In genomic region chr14:22049282-22049681, GRCm38 (mm10) we compare ENCODE assay signal across 21 mouse cellular contexts. TPM values are rescaled to one million over a fixed set of nuclear protein-coding genes. Genes with fewer than 3 reads are reported as not detected.
A peak's percentile ranks its signal among the peaks of the same experiment; 100 is the strongest.
DNase-seq lines count a peak whose midpoint lies in the region; ATAC-seq lines count a peak whose summit lies in the region.
"Had no signal": no experiment of that assay in that cellular context is flagged by ENCODE, and none has a peak within 500 bp of the region (broad histone marks: within the 10 kb centered on the region; RNA-seq: fewer than 3 reads in every experiment).

No protein-coding gene starts in this region.

- no peak overlapping the region for H3K27ac ChIP-seq in limb, embryonic 12.5 days
- no peak overlapping the region for H3K27ac ChIP-seq in limb, embryonic 10.5 days
- H3K27ac ChIP-seq in liver, embryonic 15.5 days (replicated peaks): peak overlapping the region; percentile 68
- H3K27ac ChIP-seq: embryonic facial prominence, embryonic 13.5 days; gastrocnemius, adult 2 months; hindbrain, embryonic 10.5 days; hindbrain, postnatal 0 days; kidney, postnatal 0 days; midbrain, embryonic 12.5 days had no signal

- peaks cover 57% of the 10 kb centered on the region for H3K27me3 ChIP-seq in limb, embryonic 12.5 days
- peaks cover 80% of the 10 kb centered on the region for H3K27me3 ChIP-seq in limb, embryonic 10.5 days (ENCODE audit: low read depth, poor library complexity, severe bottlenecking)
- H3K27me3 ChIP-seq in liver, embryonic 15.5 days: no peaks in the 10 kb centered on the region
- H3K27me3 ChIP-seq: embryonic facial prominence, embryonic 13.5 days had no signal

- H3K9ac ChIP-seq in limb, embryonic 12.5 days (replicated peaks): no peak overlapping the region
- H3K9ac ChIP-seq in liver, embryonic 15.5 days: no peak overlapping the region
- H3K9ac ChIP-seq: embryonic facial prominence, embryonic 13.5 days; lung, embryonic 14.5 days; midbrain, embryonic 12.5 days had no signal

- no peak overlapping the region for H3K4me3 ChIP-seq in limb, embryonic 12.5 days (replicated peaks)
- H3K4me3 ChIP-seq in limb, embryonic 10.5 days: no peak overlapping the region
- no peak overlapping the region for H3K4me3 ChIP-seq in liver, embryonic 15.5 days (replicated peaks)
- H3K4me3 ChIP-seq: embryonic facial prominence, embryonic 13.5 days; gastrocnemius, adult 2 months; hindbrain, embryonic 10.5 days; midbrain, embryonic 12.5 days had no signal

- 30% methylated on average over 1 of the region's 1 CpGs for WGBS in limb, embryonic 12.5 days
- WGBS in limb, embryonic 10.5 days: 16% methylated on average over 1 of the region's 1 CpGs
- WGBS in liver, embryonic 15.5 days (ENCODE audit: insufficient replicate concordance): 8% methylated on average over 1 of the region's 1 CpGs

- no peaks in the 10 kb centered on the region for H3K36me3 ChIP-seq in limb, embryonic 12.5 days
- no peaks in the 10 kb centered on the region for H3K36me3 ChIP-seq in limb, embryonic 10.5 days
- H3K36me3 ChIP-seq in liver, embryonic 15.5 days (replicated peaks): no peaks in the 10 kb centered on the region
- H3K36me3 ChIP-seq: embryonic facial prominence, embryonic 13.5 days; hindbrain, embryonic 10.5 days; midbrain, embryonic 12.5 days had no signal

- no peak for DNase-seq in limb, embryonic 10.5 days (ENCODE audit: low spot score)
- DNase-seq in urinary bladder, postnatal 25 days (ENCODE audit: low spot score): no peak
- no peak for DNase-seq in kidney, postnatal 14 days
- no peak for DNase-seq in gastrocnemius, postnatal 36 days
- DNase-seq: adrenal gland, adult 2 months; cerebellum, postnatal 14 days; gastrocnemius, adult 2 months; kidney, adult 18-20 months; lung, postnatal 36 days; thymus, postnatal 36 days had no signal

- H3K4me2 ChIP-seq in limb, embryonic 12.5 days: 0 out of 2 replicates have a peak overlapping the region, but pooled peaks have one; percentile 26
- H3K4me2 ChIP-seq in liver, embryonic 15.5 days: peak overlapping the region; percentile 36
- H3K4me2 ChIP-seq: embryonic facial prominence, embryonic 13.5 days; lung, embryonic 14.5 days; midbrain, embryonic 12.5 days had no signal

- intact Hi-C loops in gastrocnemius, postnatal 36 days (cut with DNase I): no loop called here

- H3K4me1 ChIP-seq in limb, embryonic 12.5 days (replicated peaks): peaks cover 37% of the 10 kb centered on the region
- peaks cover 52% of the 10 kb centered on the region for H3K4me1 ChIP-seq in limb, embryonic 10.5 days
- H3K4me1 ChIP-seq in liver, embryonic 15.5 days (replicated peaks): peaks cover 26% of the 10 kb centered on the region
- H3K4me1 ChIP-seq: hindbrain, embryonic 10.5 days; midbrain, embryonic 12.5 days had no signal

- no peaks in the 10 kb centered on the region for H3K9me3 ChIP-seq in limb, embryonic 12.5 days
- no peaks in the 10 kb centered on the region for H3K9me3 ChIP-seq in limb, embryonic 10.5 days (replicated peaks)
- H3K9me3 ChIP-seq in liver, embryonic 15.5 days (replicated peaks): no peaks in the 10 kb centered on the region
- H3K9me3 ChIP-seq: embryonic facial prominence, embryonic 13.5 days; hindbrain, embryonic 10.5 days; midbrain, embryonic 12.5 days had no signal

- ATAC-seq in limb, embryonic 12.5 days (ENCODE audit: insufficient number of reproducible peaks, insufficient read depth, low FRiP score, low TSS enrichment, low read depth): no peak
- ATAC-seq in erythroid progenitor cell, adult 5-6 weeks (replicated peaks; ENCODE audit: low FRiP score, poor library complexity, severe bottlenecking): peak; percentile 74
- peak; percentile 84 for ATAC-seq in liver, embryonic 15.5 days (ENCODE audit: insufficient read depth)
- ATAC-seq: hindbrain, postnatal 0 days had no signal

RNA-seq across cellular contexts. Expression of gene Lrmda, which starts 29.8 kb away (rescaled TPM):
- 0.41 TPM in 1 of 2 replicates, not detected in the other for polyA plus RNA-seq in limb, embryonic 12.5 days (2016; fragmentation: Nextera tagmentation; extraction: Ambion mirVana)
- 0.48 and 0.51 TPM in 2 replicates for polyA plus RNA-seq in limb, embryonic 10.5 days (2016; fragmentation: Nextera tagmentation; extraction: Ambion mirVana)
- total RNA-seq in erythroid progenitor cell, adult 5-6 weeks (2015; ENCODE audit: low replicate concordance): 12.2 TPM in 1 of 2 replicates, not detected in the other
- not detected in 2 replicates for total RNA-seq in erythroid progenitor cell, adult 5-6 weeks (2017; ENCODE audit: low replicate concordance)
- polyA plus RNA-seq in liver, embryonic 15.5 days (2015; fragmentation: Nextera tagmentation; extraction: Ambion mirVana): 0.13 and 0.28 TPM in 2 replicates
- 1 to 10 TPM; 1.7 to 2.8 TPM for total RNA-seq in gastrocnemius, postnatal 36 days (2021)
- polyA plus RNA-seq: C2C12; midbrain, embryonic 12.5 days; small intestine, adult 2 months had no signal

RNA-seq across cellular contexts. Expression of gene Zfp503, which starts 59.9 kb away (rescaled TPM):
- polyA plus RNA-seq in limb, embryonic 12.5 days (2016; fragmentation: Nextera tagmentation; extraction: Ambion mirVana): 46.0 and 47.1 TPM in 2 replicates
- polyA plus RNA-seq in limb, embryonic 10.5 days (2016; fragmentation: Nextera tagmentation; extraction: Ambion mirVana): 18.5 and 22.6 TPM in 2 replicates
- not detected in 2 replicates for total RNA-seq in erythroid progenitor cell, adult 5-6 weeks (2015; ENCODE audit: low replicate concordance)
- not detected in 2 replicates for total RNA-seq in erythroid progenitor cell, adult 5-6 weeks (2017; ENCODE audit: low replicate concordance)
- polyA plus RNA-seq in liver, embryonic 15.5 days (2015; fragmentation: Nextera tagmentation; extraction: Ambion mirVana): 0.74 and 0.91 TPM in 2 replicates
- total RNA-seq in gastrocnemius, postnatal 36 days (2021): 10 to 100 TPM in 1 of 2 experiments, 1 to 10 TPM in 1; 6.5 to 18.3 TPM

Comparison
In these comparisons a context has a peak if more than half of its experiments do, and no peak if none do; other contexts are left out.
1. RNA of gene Zfp503, which starts 59.9 kb away (polyA plus RNA-seq): 46.0 to 47.1 TPM in limb, embryonic 12.5 days and 18.5 to 22.6 TPM in limb, embryonic 10.5 days; 0.74 to 0.91 TPM in liver, embryonic 15.5 days; every median in the first group is over 10 times any median in the second.